ENCODE assay signal across 15 mouse cellular contexts in the genomic region with DNA sequence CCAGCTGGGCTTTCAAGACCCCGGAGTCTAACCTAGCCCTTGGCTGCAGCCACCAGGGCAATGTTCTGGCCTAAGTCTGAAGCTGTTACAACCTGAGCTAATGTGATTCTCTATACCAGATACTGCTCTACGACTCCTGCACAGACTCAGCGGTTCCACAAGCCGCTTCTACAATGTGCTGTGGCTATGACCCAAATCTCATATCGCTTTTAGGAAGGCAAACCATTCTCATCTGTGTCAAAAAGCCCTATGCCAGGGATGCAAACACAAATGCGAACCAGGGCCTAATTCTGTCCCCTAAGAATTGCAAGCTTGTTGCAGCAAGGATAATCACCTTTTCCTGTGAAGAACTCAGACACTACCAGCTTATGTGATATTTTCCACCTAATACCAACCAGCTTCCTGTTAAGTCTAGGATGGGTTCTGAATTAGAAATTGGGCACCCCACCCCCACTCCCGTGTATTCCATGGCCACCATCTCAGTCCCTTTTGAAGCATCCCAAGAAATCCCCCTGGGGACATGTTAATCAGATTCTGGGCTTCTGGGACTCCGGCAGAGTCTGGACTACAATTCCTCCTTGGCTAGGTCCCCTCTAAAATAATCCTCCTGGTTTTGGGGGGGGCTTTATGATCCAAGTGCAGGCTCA.
DNase-seq lines count a peak whose midpoint lies in the region; ATAC-seq lines count a peak whose summit lies in the region.
"Had no signal": no experiment of that assay in that cellular context is flagged by ENCODE, and none has a peak within 500 bp of the region (broad histone marks: within the 10 kb centered on the region; RNA-seq: fewer than 3 reads in every experiment).

No protein-coding gene starts in this region.

- 69% methylated on average over 8 of the region's 8 CpGs for WGBS in forebrain, embryonic 16.5 days
- 79% methylated on average over 8 of the region's 8 CpGs for WGBS in forebrain, embryonic 14.5 days
- 71% methylated on average over 8 of the region's 8 CpGs for WGBS in midbrain, embryonic 11.5 days
- WGBS in kidney, embryonic 15.5 days: 76% methylated on average over 8 of the region's 8 CpGs

- H3K9ac ChIP-seq in forebrain, embryonic 16.5 days (replicated peaks; ENCODE audit: low read depth, low read length): peak overlapping the region; percentile 52; the same call in 1 of the 2 replicates
- H3K9ac ChIP-seq in forebrain, embryonic 14.5 days (ENCODE audit: low read length): no peak overlapping the region
- H3K9ac ChIP-seq in midbrain, embryonic 11.5 days (ENCODE audit: low read length): no peak overlapping the region
- H3K9ac ChIP-seq in kidney, embryonic 15.5 days: no peak overlapping the region
- H3K9ac ChIP-seq: liver, embryonic 13.5 days had no signal

- peaks cover 18% of the 10 kb centered on the region for H3K4me1 ChIP-seq in forebrain, embryonic 16.5 days (replicated peaks; ENCODE audit: control insufficient read depth, insufficient read depth, low read length)
- H3K4me1 ChIP-seq in forebrain, embryonic 14.5 days (ENCODE audit: control insufficient read depth, insufficient read depth, low read length): peaks cover 9% of the 10 kb centered on the region
- H3K4me1 ChIP-seq in midbrain, embryonic 11.5 days (ENCODE audit: control insufficient read depth, insufficient read depth, low read length): peaks cover 10% of the 10 kb centered on the region
- H3K4me1 ChIP-seq in kidney, embryonic 15.5 days: peaks cover 9% of the 10 kb centered on the region
- H3K4me1 ChIP-seq: liver, embryonic 13.5 days had no signal

- no peak for ATAC-seq in forebrain, embryonic 16.5 days
- ATAC-seq in forebrain, embryonic 14.5 days: no peak
- no peak for ATAC-seq in midbrain, embryonic 11.5 days (ENCODE audit: low FRiP score)
- ATAC-seq in kidney, embryonic 15.5 days (replicated peaks; ENCODE audit: low FRiP score): no peak

- H3K4me3 ChIP-seq in forebrain, embryonic 16.5 days (replicated peaks; ENCODE audit: low read length): no peak overlapping the region
- H3K4me3 ChIP-seq in forebrain, embryonic 14.5 days (ENCODE audit: low read depth, low read length): no peak overlapping the region
- H3K4me3 ChIP-seq in midbrain, embryonic 11.5 days (ENCODE audit: low read depth, low read length): no peak overlapping the region
- no peak overlapping the region for H3K4me3 ChIP-seq in kidney, embryonic 15.5 days (replicated peaks)
- H3K4me3 ChIP-seq: liver, embryonic 13.5 days had no signal

- no peaks in the 10 kb centered on the region for H3K27me3 ChIP-seq in forebrain, embryonic 16.5 days (replicated peaks; ENCODE audit: control insufficient read depth, insufficient read depth, low read length)
- no peaks in the 10 kb centered on the region for H3K27me3 ChIP-seq in forebrain, embryonic 14.5 days (replicated peaks; ENCODE audit: control insufficient read depth, insufficient read depth, low read length)
- no peaks in the 10 kb centered on the region for H3K27me3 ChIP-seq in midbrain, embryonic 11.5 days (ENCODE audit: control insufficient read depth, insufficient read depth, low read length)
- H3K27me3 ChIP-seq in kidney, embryonic 15.5 days: no peaks in the 10 kb centered on the region
- H3K27me3 ChIP-seq: liver, embryonic 13.5 days had no signal

- H3K27ac ChIP-seq in forebrain, embryonic 16.5 days (ENCODE audit: low read length): no peak overlapping the region
- H3K27ac ChIP-seq in forebrain, embryonic 14.5 days (ENCODE audit: low read depth, low read length): no peak overlapping the region
- H3K27ac ChIP-seq in midbrain, embryonic 11.5 days (ENCODE audit: low read depth, low read length): no peak overlapping the region
- no peak overlapping the region for H3K27ac ChIP-seq in kidney, embryonic 15.5 days
- H3K27ac ChIP-seq: liver, embryonic 13.5 days had no signal

- no peaks in the 10 kb centered on the region for H3K36me3 ChIP-seq in forebrain, embryonic 16.5 days (ENCODE audit: control insufficient read depth, insufficient read depth)
- no peaks in the 10 kb centered on the region for H3K36me3 ChIP-seq in forebrain, embryonic 14.5 days (ENCODE audit: control insufficient read depth, insufficient read depth, low read length)
- H3K36me3 ChIP-seq in midbrain, embryonic 11.5 days (ENCODE audit: control insufficient read depth, insufficient read depth, low read length): no peaks in the 10 kb centered on the region
- no peaks in the 10 kb centered on the region for H3K36me3 ChIP-seq in kidney, embryonic 15.5 days
- H3K36me3 ChIP-seq: G1E; liver, embryonic 13.5 days had no signal

- no peak for DNase-seq in forebrain, embryonic 14.5 days (ENCODE audit: low spot score)
- DNase-seq in right cerebral cortex, postnatal 14 days: peak; percentile 25
- no peak for DNase-seq in right cerebral cortex, adult 18-20 months
- DNase-seq in midbrain, embryonic 11.5 days (ENCODE audit: low spot score, missing footprints): peak; percentile 83
- peak; percentile 37 for DNase-seq in right cerebral cortex, postnatal 4 days
- no peak for DNase-seq in adrenal gland, adult 8-10 months
- DNase-seq: cerebellum, postnatal 36 days; heart, adult 18-20 months; heart, postnatal 4 days; liver, embryonic 13.5 days; lung, postnatal 14 days; thymus, postnatal 36 days had no signal

- H3K9me3 ChIP-seq in forebrain, embryonic 16.5 days (ENCODE audit: control insufficient read depth, low read length): no peaks in the 10 kb centered on the region
- H3K9me3 ChIP-seq in forebrain, embryonic 14.5 days (replicated peaks; ENCODE audit: control insufficient read depth, low read length): no peaks in the 10 kb centered on the region
- no peaks in the 10 kb centered on the region for H3K9me3 ChIP-seq in midbrain, embryonic 11.5 days (ENCODE audit: control insufficient read depth, low read length)
- H3K9me3 ChIP-seq in kidney, embryonic 15.5 days (replicated peaks): no peaks in the 10 kb centered on the region
- H3K9me3 ChIP-seq: liver, embryonic 13.5 days had no signal

- no peak overlapping the region for H3K4me2 ChIP-seq in forebrain, embryonic 16.5 days (ENCODE audit: low read length)
- no peak overlapping the region for H3K4me2 ChIP-seq in forebrain, embryonic 14.5 days (ENCODE audit: low read length)
- no peak overlapping the region for H3K4me2 ChIP-seq in midbrain, embryonic 11.5 days
- H3K4me2 ChIP-seq in kidney, embryonic 15.5 days: no peak overlapping the region
- H3K4me2 ChIP-seq: liver, embryonic 13.5 days had no signal

Comparison
In these comparisons a context has a peak if more than half of its experiments do, and no peak if none do; other contexts are left out.
1. DNase-seq: peak in right cerebral cortex, postnatal 14 days (single experiment), midbrain, embryonic 11.5 days (single experiment) and right cerebral cortex, postnatal 4 days (single experiment); none in forebrain, embryonic 14.5 days (single experiment), right cerebral cortex, adult 18-20 months (single experiment) and adrenal gland, adult 8-10 months (single experiment).